Mouse (Mus musculus) neural tube, embryonic 14.5 days (tissue): Measurements from ENCODE around the gene Lsm4. TPM values are rescaled to one million over a fixed set of nuclear protein-coding genes. Genes with fewer than 3 reads are reported as not detected.

Source experiments
- ATAC-seq: fragments of 200-750 bp; cut with Nextera tagmentation; 2 replicates; pipeline ENCODE4 v1.8.0; 2017; ENCODE audit warnings: low read depth, mild to moderate bottlenecking, moderate TSS enrichment, moderate library complexity
- H3K27ac ChIP-seq: fragments of 300-500 bp; sonication (generic); 2 replicates; pipeline ENCODE4 v1.5.1; 2014; ENCODE audit warnings: low read depth, mild to moderate bottlenecking, control low read depth, low read length, moderate library complexity, mixed read lengths
- H3K27me3 ChIP-seq: fragments of 300-500 bp; sonication (generic); 2 replicates; pipeline ENCODE4 v1.6.1; 2014; ENCODE audit warnings: low read length; ENCODE audit not compliant: control insufficient read depth, insufficient read depth
- H3K36me3 ChIP-seq: fragments of 300-500 bp; sonication (generic); 2 replicates; pipeline ENCODE4 v1.6.1; 2014; ENCODE audit warnings: low read length, mixed read lengths; ENCODE audit not compliant: control insufficient read depth, insufficient read depth
- H3K4me1 ChIP-seq: fragments of 300-500 bp; sonication (generic); 2 replicates; pipeline ENCODE4 v1.6.1; 2014; ENCODE audit warnings: low read length; ENCODE audit not compliant: control insufficient read depth, insufficient read depth
- H3K4me2 ChIP-seq: fragments of 300-500 bp; sonication (generic); 2 replicates; pipeline ENCODE4 v1.6.1; 2014; ENCODE audit warnings: mild to moderate bottlenecking, low read depth, low read length, control low read depth
- H3K4me3 ChIP-seq: fragments of 300-500 bp; sonication (generic); 2 replicates; pipeline ENCODE4 v1.5.1; 2014; ENCODE audit warnings: low read depth, low read length, control low read depth, mixed read lengths
- H3K9ac ChIP-seq: fragments of 300-500 bp; sonication (generic); replicated peaks from 2 replicates; pipeline ENCODE4 v1.6.1; 2014; ENCODE audit warnings: low read depth, mild to moderate bottlenecking, control low read depth, low read length, mixed read lengths
- H3K9me3 ChIP-seq: fragments of 300-500 bp; sonication (generic); 2 replicates; pipeline ENCODE4 v1.6.1; 2016; ENCODE audit warnings: low read length; ENCODE audit not compliant: control insufficient read depth
- WGBS: fragments of 180-500 bp; shearing (Covaris S2); extraction: QIAGEN DNeasy Blood & Tissue Kit; methylation state at CpG from one replicate; pipeline ENCODE4 v1.1.7; 2014; 5-methylcytosine and 5-hydroxymethylcytosine counted together
- polyA plus RNA-seq: library from polyadenylated mRNA; unstranded; fragments of >200 nt; fragmentation: Nextera tagmentation; extraction: Ambion mirVana; gene quantifications from 2 replicates; pipeline ENCODE4 v1.2.1, GENCODE M21; 2014

Gene Lsm4
- polyA plus RNA-seq, 1 experiment from 2014 or later: 194 TPM

GRCm38 (mm10) chr8:70719796-70720270 lies 46.8 kb downstream of the Lsm4 start:
- no peak overlapping the region for H3K27ac ChIP-seq
- WGBS: 59% methylated on average over 9 of the region's 9 CpGs
- no peaks in the 10 kb centered on the region for H3K36me3 ChIP-seq
- ATAC-seq: no peak
- no peaks in the 10 kb centered on the region for H3K27me3 ChIP-seq
- no peaks in the 10 kb centered on the region for H3K9me3 ChIP-seq
- no peaks in the 10 kb centered on the region for H3K4me1 ChIP-seq
- H3K9ac ChIP-seq: no peak overlapping the region
- H3K4me2 ChIP-seq: no peak overlapping the region
- H3K4me3 ChIP-seq: no peak overlapping the region

- no peak overlapping the region for H3K4me2 ChIP-seq
- no peaks in the 10 kb centered on the region for H3K9me3 ChIP-seq
- H3K27ac ChIP-seq: no peak overlapping the region
- no peaks in the 10 kb centered on the region for H3K27me3 ChIP-seq
- no peaks in the 10 kb centered on the region for H3K36me3 ChIP-seq
- H3K4me1 ChIP-seq: no peaks in the 10 kb centered on the region
- peak; percentile 75 for ATAC-seq
- no peak overlapping the region for H3K4me3 ChIP-seq
- H3K9ac ChIP-seq: no peak overlapping the region
- WGBS: 6% methylated on average over 3 of the region's 3 CpGs
These were observed 47.7 kb downstream of the Lsm4 start for GRCm38 (mm10) chr8:70720739-70721138.

GRCm38 (mm10) chr8:70721601-70722000 lies 48.6 kb downstream of the Lsm4 start:
- Histone ChIP-seq H3K27me3 (no peaks in the 10 kb centered on the region), H3K27ac (no peak overlapping the region), H3K36me3 (no peaks in the 10 kb centered on the region), H3K4me2 (no peak overlapping the region), H3K9me3 (no peaks in the 10 kb centered on the region), H3K4me1 (no peaks in the 10 kb centered on the region), H3K4me3 (no peak overlapping the region), H3K9ac (no peak overlapping the region)
- WGBS: 85% methylated on average over 8 of the region's 8 CpGs
- no peak for ATAC-seq

GRCm38 (mm10) chr8:70723486-70724210 lies 50.6 kb downstream of the Lsm4 start, which contains the start of gene Pde4c:
TSS of gene Pde4c (plus strand) at chr8:70723720.
- Histone ChIP-seq H3K4me3 (no peak within 1 kb of the TSS), H3K9ac (no peak within 1 kb of the TSS), H3K27ac (no peak within 1 kb of the TSS), H3K9me3 (no peaks in the 10 kb centered on the region), H3K27me3 (no peaks in the 10 kb centered on the region), H3K4me1 (no peaks in the 10 kb centered on the region), H3K36me3 (no peaks in the 10 kb centered on the region), H3K4me2 (no peak within 1 kb of the TSS)
- 50% methylated on average over 7 of the region's 7 CpGs for WGBS
- no peak for ATAC-seq

DNA sequence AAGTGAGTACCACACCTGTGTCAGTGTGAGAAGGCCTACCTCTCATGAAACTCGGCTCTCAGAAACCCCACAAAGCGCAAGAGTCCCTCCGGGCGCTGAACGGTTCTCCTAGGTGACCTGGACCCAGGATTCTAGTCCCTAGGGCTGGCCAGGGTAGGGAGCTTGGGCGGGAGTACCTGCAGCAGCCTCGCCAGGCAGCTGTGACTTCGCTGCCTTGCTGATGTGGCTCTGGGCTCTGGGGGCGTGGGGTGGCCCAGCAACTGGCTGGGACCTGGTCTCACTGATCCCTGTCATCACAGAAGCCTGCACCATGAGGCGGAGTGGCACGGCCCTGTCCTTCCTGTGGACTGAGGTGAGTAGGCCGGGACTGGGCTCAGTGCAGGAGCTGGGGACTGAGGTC lies 51.2 kb downstream of the Lsm4 start:
- H3K36me3 ChIP-seq: no peaks in the 10 kb centered on the region
- ATAC-seq: no peak
- H3K4me2 ChIP-seq: no peak overlapping the region
- no peak overlapping the region for H3K27ac ChIP-seq
- no peaks in the 10 kb centered on the region for H3K9me3 ChIP-seq
- 81% methylated on average over 12 of the region's 12 CpGs for WGBS
- H3K9ac ChIP-seq: no peak overlapping the region
- no peak overlapping the region for H3K4me3 ChIP-seq
- H3K4me1 ChIP-seq: no peaks in the 10 kb centered on the region
- 0 out of 2 replicates have a peak, but pooled peaks cover under 1% of the 10 kb centered on the region for H3K27me3 ChIP-seq

DNA sequence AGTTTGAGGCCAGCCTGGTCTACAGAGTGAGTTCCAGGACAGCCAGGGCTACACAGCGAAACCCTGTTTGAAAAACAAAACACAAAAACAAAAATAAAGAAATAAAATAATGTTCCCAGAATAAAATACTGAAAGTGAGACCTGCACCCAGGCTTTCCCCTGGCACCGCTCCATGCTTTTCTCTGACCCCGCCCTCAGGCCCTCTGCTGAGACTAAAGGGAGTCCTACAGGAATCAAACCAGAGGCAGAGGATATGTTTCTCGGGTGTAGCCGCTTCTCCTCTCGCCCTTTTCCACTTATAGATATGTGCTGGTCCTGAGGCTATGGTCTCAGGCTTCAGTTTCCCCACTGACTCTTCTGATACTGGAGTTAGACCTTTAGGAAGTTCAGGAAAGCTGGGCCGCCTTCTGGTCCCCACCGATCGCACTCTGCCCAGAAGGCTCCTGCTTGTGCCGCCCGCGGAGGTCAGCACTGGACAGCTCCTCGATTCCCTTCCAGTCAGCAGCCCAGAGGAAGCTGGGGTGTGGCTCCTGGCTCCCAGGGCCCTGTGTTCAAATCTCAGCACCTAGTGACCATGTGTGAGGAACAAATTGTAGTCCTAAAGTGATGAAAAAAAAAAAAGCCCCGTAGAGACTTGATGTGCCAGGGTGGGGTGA lies 52.9 kb downstream of the Lsm4 start:
- Histone ChIP-seq H3K4me2 (no peak overlapping the region), H3K4me1 (no peaks in the 10 kb centered on the region), H3K4me3 (no peak overlapping the region), H3K27me3 (0 out of 2 replicates have a peak, but pooled peaks cover 5% of the 10 kb centered on the region), H3K27ac (no peak overlapping the region), H3K9me3 (no peaks in the 10 kb centered on the region), H3K9ac (no peak overlapping the region), H3K36me3 (no peaks in the 10 kb centered on the region)
- 31% methylated on average over 14 of the region's 14 CpGs for WGBS
- ATAC-seq: no peak

DNA sequence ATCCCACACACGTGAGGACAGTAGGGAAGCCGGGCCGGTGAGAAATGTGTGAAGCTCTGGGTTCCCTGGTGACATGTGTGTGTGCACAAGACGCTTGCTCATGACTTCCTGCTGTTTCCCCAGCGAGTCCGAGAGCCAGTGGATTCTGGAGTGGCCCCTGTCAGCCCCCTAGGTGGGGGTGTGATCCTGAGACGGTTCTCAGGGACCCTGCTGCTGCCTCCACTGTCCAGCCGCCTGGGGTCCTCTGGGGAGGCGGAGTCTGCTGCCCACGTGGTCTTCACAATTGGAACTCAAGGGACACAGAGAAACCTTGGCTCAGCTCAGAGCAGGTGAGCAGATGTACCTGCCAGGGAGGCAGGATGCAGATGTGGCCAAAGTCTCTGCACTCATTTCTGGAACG lies 53.7 kb downstream of the Lsm4 start:
- no peaks in the 10 kb centered on the region for H3K4me1 ChIP-seq
- H3K36me3 ChIP-seq: no peaks in the 10 kb centered on the region
- WGBS: 46% methylated on average over 11 of the region's 11 CpGs
- no peak overlapping the region for H3K9ac ChIP-seq
- H3K27ac ChIP-seq: no peak overlapping the region
- H3K27me3 ChIP-seq: 0 out of 2 replicates have a peak, but pooled peaks cover 5% of the 10 kb centered on the region
- no peak overlapping the region for H3K4me2 ChIP-seq
- no peaks in the 10 kb centered on the region for H3K9me3 ChIP-seq
- ATAC-seq: no peak
- no peak overlapping the region for H3K4me3 ChIP-seq
